Mouse (Mus musculus) embryonic facial prominence, embryonic 11.5 days (tissue): ENCODE measurements around the gene Slit3. TPM values are rescaled to one million over a fixed set of nuclear protein-coding genes. Genes with fewer than 3 reads are reported as not detected.

Experiments
- ATAC-seq: fragments of 200-750 bp; cut with Nextera tagmentation; replicated peaks from 2 replicates; pipeline ENCODE4 v1.8.0; 2017; ENCODE audit warnings: low read depth; ENCODE audit not compliant: insufficient number of reproducible peaks, low FRiP score, low TSS enrichment
- DNase-seq: peaks from one replicate; pipeline ENCODE4 v3.0.0-alpha.2; 2015; ENCODE audit warnings: low spot score
- H3K27ac ChIP-seq: fragments of 300-500 bp; sonication (generic); replicated peaks from 2 replicates; pipeline ENCODE4 v1.5.1; 2014; ENCODE audit warnings: mild to moderate bottlenecking, low read depth, low read length, control low read depth
- H3K27me3 ChIP-seq: fragments of 300-500 bp; sonication (generic); 2 replicates; pipeline ENCODE4 v1.6.1; 2014; ENCODE audit warnings: mild to moderate bottlenecking, low read length, moderate library complexity, mixed read lengths; ENCODE audit not compliant: control insufficient read depth, insufficient read depth
- H3K36me3 ChIP-seq: fragments of 300-500 bp; sonication (generic); replicated peaks from 2 replicates; pipeline ENCODE4 v1.6.1; 2014; ENCODE audit warnings: low read depth, mild to moderate bottlenecking, low read length, moderate library complexity, mixed read lengths; ENCODE audit not compliant: control insufficient read depth, insufficient read depth
- H3K4me1 ChIP-seq: fragments of 300-500 bp; sonication (generic); 2 replicates; pipeline ENCODE4 v1.6.1; 2014; ENCODE audit warnings: low read length, mixed read lengths; ENCODE audit not compliant: control insufficient read depth, insufficient read depth
- H3K4me2 ChIP-seq: fragments of 300-500 bp; sonication (generic); 2 replicates; pipeline ENCODE4 v1.6.1; 2014; ENCODE audit warnings: low read depth, mild to moderate bottlenecking, control low read depth, low read length, moderate library complexity
- H3K4me3 ChIP-seq: fragments of 300-500 bp; sonication (generic); 2 replicates; pipeline ENCODE4 v1.5.1; 2014; ENCODE audit warnings: low read depth, low read length, control low read depth
- H3K9ac ChIP-seq: fragments of 300-500 bp; sonication (generic); replicated peaks from 2 replicates; pipeline ENCODE4 v1.6.1; 2014; ENCODE audit warnings: mild to moderate bottlenecking, control low read depth, low read length
- H3K9me3 ChIP-seq: fragments of 300-500 bp; sonication (generic); replicated peaks from 2 replicates; pipeline ENCODE4 v1.6.1; 2016; ENCODE audit warnings: mild to moderate bottlenecking, low read length, inconsistent platforms, mixed read lengths; ENCODE audit not compliant: control insufficient read depth
- WGBS: fragments of 180-500 bp; shearing (Covaris S2); extraction: QIAGEN DNeasy Blood & Tissue Kit; methylation state at CpG from one replicate; pipeline ENCODE4 v1.1.7; 2014; 5-methylcytosine and 5-hydroxymethylcytosine counted together
- polyA plus RNA-seq: library from polyadenylated mRNA; unstranded; fragments of >200 nt; fragmentation: Nextera tagmentation; extraction: Ambion mirVana; gene quantifications from 2 replicates; pipeline ENCODE4 v1.2.1, GENCODE M21; 2014

Slit3 gene
- polyA plus RNA-seq, 1 experiment from 2014 or later, result 10.5 TPM

- no peak overlapping the region for H3K4me3 ChIP-seq
- H3K4me1 ChIP-seq, result peaks cover 4% of the 10 kb centered on the region
- DNase-seq (no peak), ATAC-seq (no peak)
- no peaks in the 10 kb centered on the region for H3K9me3 ChIP-seq
- no peaks in the 10 kb centered on the region for H3K27me3 ChIP-seq
- WGBS, result 55% methylated on average over 3 of the region's 3 CpGs
- H3K27ac ChIP-seq, result no peak overlapping the region
- H3K9ac ChIP-seq, result no peak overlapping the region
- H3K36me3 ChIP-seq, result no peaks in the 10 kb centered on the region
- H3K4me2 ChIP-seq, result no peak overlapping the region
These were observed 174.3 kb downstream of the Slit3 start for GRCm38 (mm10) chr11:35295162-35295799.

GRCm38 (mm10) chr11:35296803-35297202 lies 175.8 kb downstream of the Slit3 start:
- DNase-seq (no peak), ATAC-seq (no peak)
- no peak overlapping the region for H3K4me2 ChIP-seq
- no peaks in the 10 kb centered on the region for H3K9me3 ChIP-seq
- H3K36me3 ChIP-seq, result no peaks in the 10 kb centered on the region
- H3K27me3 ChIP-seq, result no peaks in the 10 kb centered on the region
- H3K9ac ChIP-seq, result no peak overlapping the region
- H3K27ac ChIP-seq, result no peak overlapping the region
- peaks cover 4% of the 10 kb centered on the region for H3K4me1 ChIP-seq
- 92% methylated on average over 5 of the region's 5 CpGs for WGBS
- no peak overlapping the region for H3K4me3 ChIP-seq

GRCm38 (mm10) chr11:35297319-35297718 lies 176.3 kb downstream of the Slit3 start:
- no peak for DNase-seq
- ATAC-seq, result no peak
- Histone ChIP-seq H3K9me3 (no peaks in the 10 kb centered on the region), H3K4me2 (no peak overlapping the region), H3K27ac (no peak overlapping the region), H3K27me3 (no peaks in the 10 kb centered on the region), H3K4me1 (peaks cover 4% of the 10 kb centered on the region), H3K36me3 (no peaks in the 10 kb centered on the region), H3K4me3 (no peak overlapping the region), H3K9ac (no peak overlapping the region)
- 56% methylated on average over 5 of the region's 5 CpGs for WGBS

GRCm38 (mm10) chr11:35298526-35298925 lies 177.5 kb downstream of the Slit3 start:
- ATAC-seq (no peak), DNase-seq (no peak)
- peaks cover 4% of the 10 kb centered on the region for H3K4me1 ChIP-seq
- H3K4me3 ChIP-seq, result no peak overlapping the region
- H3K4me2 ChIP-seq, result no peak overlapping the region
- no peak overlapping the region for H3K9ac ChIP-seq
- no peaks in the 10 kb centered on the region for H3K27me3 ChIP-seq
- no peaks in the 10 kb centered on the region for H3K36me3 ChIP-seq
- 83% methylated on average over 2 of the region's 2 CpGs for WGBS
- no peak overlapping the region for H3K27ac ChIP-seq
- H3K9me3 ChIP-seq, result no peaks in the 10 kb centered on the region

DNA sequence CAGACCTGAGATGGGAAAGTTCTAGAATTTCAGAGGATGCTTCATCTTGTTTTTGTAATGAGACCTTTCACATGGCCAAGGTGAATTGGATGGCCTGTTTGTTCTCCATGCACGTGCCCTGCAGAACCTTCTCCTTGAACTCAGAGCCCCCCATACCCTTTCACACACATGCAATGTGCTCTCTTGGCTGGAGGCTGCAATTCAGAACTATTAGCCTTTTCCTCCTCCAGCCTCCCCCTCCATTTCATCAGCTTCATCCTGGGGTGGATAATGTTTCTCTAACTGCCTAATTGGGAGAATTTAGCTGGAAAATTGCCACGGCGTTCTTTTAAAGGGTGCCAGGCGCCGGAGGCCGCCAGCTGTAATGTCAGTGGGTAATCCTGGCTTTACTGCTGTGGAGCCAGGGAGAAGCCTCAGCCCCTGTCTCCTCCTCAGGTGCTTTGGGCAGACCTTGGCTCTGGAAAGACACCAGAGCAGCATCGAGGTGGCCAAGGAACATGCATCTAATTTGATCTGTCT lies 178.9 kb downstream of the Slit3 start:
- Histone ChIP-seq H3K4me2 (no peak overlapping the region), H3K27me3 (no peaks in the 10 kb centered on the region), H3K4me1 (peaks cover 4% of the 10 kb centered on the region), H3K4me3 (no peak overlapping the region), H3K27ac (no peak overlapping the region), H3K36me3 (no peaks in the 10 kb centered on the region), H3K9ac (no peak overlapping the region), H3K9me3 (no peaks in the 10 kb centered on the region)
- 53% methylated on average over 7 of the region's 7 CpGs for WGBS
- DNase-seq (no peak), ATAC-seq (no peak)

GRCm38 (mm10) chr11:35302272-35302671 lies 181.2 kb downstream of the Slit3 start:
- H3K27ac ChIP-seq, result no peak overlapping the region; the same call in 1 of the 2 replicates
- no peaks in the 10 kb centered on the region for H3K27me3 ChIP-seq
- ATAC-seq, result no peak

GRCm38 (mm10) chr11:35304216-35304975 lies 183.4 kb downstream of the Slit3 start:
- Histone ChIP-seq H3K4me1 (peaks cover 4% of the 10 kb centered on the region), H3K4me2 (no peak overlapping the region), H3K27ac (no peak overlapping the region), H3K9me3 (no peaks in the 10 kb centered on the region), H3K9ac (no peak overlapping the region), H3K36me3 (no peaks in the 10 kb centered on the region), H3K27me3 (no peaks in the 10 kb centered on the region), H3K4me3 (no peak overlapping the region)
- ATAC-seq, result no peak
- no peak for DNase-seq
- WGBS, result 90% methylated on average over 8 of the region's 8 CpGs

More at GRCm38 (mm10) chr11:35302272-35302671, 181.2 kb downstream of the Slit3 start:
- DNase-seq, result no peak
- Histone ChIP-seq H3K4me1 (peaks cover 4% of the 10 kb centered on the region), H3K4me3 (no peak overlapping the region), H3K4me2 (no peak overlapping the region), H3K9ac (no peak overlapping the region), H3K9me3 (no peaks in the 10 kb centered on the region), H3K36me3 (no peaks in the 10 kb centered on the region)
- 81% methylated on average over 5 of the region's 5 CpGs for WGBS

GRCm38 (mm10) chr11:35305111-35305510 lies 184.1 kb downstream of the Slit3 start:
- DNase-seq, result no peak
- 51% methylated on average over 5 of the region's 5 CpGs for WGBS
- H3K27me3 ChIP-seq, result no peaks in the 10 kb centered on the region

More at GRCm38 (mm10) chr11:35305111-35305510, 184.1 kb downstream of the Slit3 start:
- Histone ChIP-seq H3K27ac (no peak overlapping the region), H3K9me3 (no peaks in the 10 kb centered on the region), H3K4me3 (no peak overlapping the region), H3K4me2 (no peak overlapping the region), H3K36me3 (no peaks in the 10 kb centered on the region), H3K9ac (no peak overlapping the region), H3K4me1 (peaks cover 2% of the 10 kb centered on the region)
- ATAC-seq, result no peak
